Mouse (Mus musculus) frontal cortex, adult 2 months (tissue): ENCODE measurements around the gene Vmn1r45. TPM values are rescaled to one million over a fixed set of nuclear protein-coding genes. Genes with fewer than 3 reads are reported as not detected.
"Not testable (repeated sequence)": the region's sequence is repeated elsewhere in the genome, so short reads cannot be mapped to it uniquely, and the experiment has no call there.

Source experiments
- DNase-seq, 2 experiments: peaks; one replicate each; pipeline ENCODE4 v3.0.0; 2022; ENCODE audit warnings: low spot score in 1 of 2; ENCODE audit errors: extremely low spot score in 1 of 2
- polyA plus RNA-seq: library from polyadenylated mRNA; depleted of rRNA; stranded (reverse); fragments of >200 nt; gene quantifications from 2 replicates; pipeline ENCODE4 v1.2.3, GENCODE M21; 2012; rRNA removed

Vmn1r45 gene
- not detected in 2 replicates for polyA plus RNA-seq

DNA sequence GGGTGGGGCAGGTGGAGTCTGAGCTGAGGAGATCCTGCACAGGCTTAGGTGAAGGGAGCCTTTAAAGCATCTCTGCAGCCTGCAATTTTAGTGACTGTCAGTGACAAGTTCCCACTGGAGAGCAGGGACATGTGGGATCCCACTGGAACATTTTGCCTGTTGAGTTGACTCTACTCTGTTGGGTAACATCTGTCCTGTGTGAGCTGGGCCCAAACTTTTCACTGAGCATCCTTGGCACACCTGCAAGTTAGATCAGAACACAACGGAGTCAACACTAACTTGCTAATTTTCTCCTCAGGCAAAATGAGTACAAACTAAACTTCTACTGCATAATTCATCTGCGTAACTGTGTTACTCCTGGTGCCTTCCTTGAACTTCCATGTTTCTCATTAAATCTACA lies at the start of gene Vmn1r45:
Gene Vmn1r45, minus strand, starts transcription at position 101 of the 400 bp plus-strand sequence.
- not testable (repeated sequence) for DNase-seq

DNA sequence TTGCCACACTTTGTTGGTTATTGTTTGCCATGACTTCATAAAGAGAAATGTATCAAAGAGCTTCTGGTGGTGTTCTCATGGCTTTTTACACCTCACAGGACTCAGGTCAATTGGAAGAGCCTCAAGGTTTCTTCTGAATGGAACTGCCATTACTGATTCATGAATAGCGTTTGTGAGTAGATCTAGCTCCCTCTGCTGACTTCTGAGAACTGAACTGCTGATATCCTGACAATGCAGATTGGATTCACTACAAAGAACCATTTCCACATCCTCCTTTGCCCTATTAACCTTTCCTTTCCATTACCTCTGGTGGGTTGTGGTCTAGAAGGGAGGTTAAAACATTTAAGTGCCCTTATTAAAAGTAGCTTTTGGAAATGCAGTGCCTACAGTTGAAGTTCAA lies 45.6 kb upstream of the Vmn1r45 start:
- DNase-seq = no peak

- DNase-seq = no peak
Observed at GRCm38 (mm10) chr6:89969013-89969412, 28.6 kb upstream of the Vmn1r45 start, which contains the start of gene Vmn1r46. TSS of gene Vmn1r46 (plus strand) at chr6:89969313.

DNA sequence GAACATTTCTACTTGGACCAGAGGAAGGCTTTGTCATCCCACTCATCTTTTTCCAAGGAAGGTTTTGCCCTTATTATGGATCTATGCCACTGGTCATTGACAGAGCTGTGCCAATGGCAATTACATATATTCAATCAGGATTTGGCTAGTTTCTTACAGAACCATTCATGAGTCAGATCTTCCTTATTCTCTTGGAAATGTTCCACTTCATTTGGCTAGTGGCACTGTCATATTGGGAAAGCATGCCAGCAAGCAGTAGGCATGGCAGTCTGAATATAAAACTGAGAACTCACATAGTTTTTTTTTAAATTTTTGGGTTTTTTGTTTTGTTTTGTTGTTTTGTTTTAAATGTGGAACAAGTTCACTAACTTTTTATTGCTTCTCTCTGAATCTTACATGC lies 25.9 kb upstream of the Vmn1r45 start:
- DNase-seq = peak in 1 of 2 experiments; percentile 4

DNA sequence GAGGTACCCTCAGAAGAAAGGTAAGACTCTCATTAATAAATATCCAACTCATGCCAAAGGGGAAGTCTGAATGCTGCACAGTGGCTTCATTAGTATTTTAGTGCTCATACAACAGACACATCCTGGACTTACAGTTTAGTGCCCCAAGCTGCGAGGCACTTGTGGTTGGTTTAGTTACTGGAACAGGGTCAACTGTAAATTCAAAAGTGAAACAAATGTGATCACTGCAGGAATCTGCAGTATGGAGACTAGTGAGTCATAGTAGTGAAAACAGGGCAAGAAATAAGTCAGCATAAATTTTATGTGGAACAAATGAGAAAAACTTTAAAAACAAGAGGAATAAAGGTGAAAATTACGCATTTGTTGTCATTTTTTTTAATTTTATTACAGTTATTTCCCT lies 13.2 kb upstream of the Vmn1r45 start:
- no peak for DNase-seq

DNA sequence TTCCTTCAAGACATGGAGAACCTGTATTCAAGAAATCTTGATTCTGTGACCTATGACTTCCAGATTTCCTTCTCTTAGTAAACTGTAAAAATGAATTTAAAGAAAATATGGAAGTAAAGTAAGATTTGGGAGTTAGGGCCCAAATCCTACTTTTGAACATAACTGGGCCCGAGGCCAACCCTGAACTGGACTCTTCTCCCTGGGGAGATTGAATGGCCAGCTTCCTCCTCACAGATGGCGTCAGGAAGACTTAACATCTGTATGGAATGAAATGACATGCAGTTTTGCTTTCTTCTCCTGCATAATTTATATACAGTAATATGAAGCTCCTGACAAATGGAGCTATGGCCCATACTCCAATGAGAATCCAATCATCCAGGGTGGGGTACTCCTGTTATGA lies 528 bp upstream of the Vmn1r45 start:
- DNase-seq = no peak

DNA sequence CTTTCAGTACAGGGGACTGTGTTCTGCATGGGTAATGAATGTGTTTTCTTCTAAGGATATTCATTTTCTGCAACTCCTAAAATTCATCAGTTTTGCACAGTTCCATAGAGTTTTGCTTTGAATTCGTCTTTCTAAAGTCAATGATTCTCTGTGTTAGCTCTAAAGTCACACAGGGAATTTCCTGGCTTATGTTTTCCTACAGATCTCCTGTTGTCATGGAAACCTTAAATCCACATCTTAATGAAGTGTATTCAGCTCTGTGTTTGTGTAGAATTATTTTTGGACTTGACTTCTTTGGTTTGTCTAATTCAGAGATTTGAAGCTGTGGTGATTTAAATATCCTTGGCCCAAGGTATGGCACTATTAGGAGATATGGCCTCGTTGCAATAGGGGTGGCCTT lies 56.6 kb downstream of the Vmn1r45 start:
- DNase-seq = peak in 1 of 2 experiments; percentile 12

DNA sequence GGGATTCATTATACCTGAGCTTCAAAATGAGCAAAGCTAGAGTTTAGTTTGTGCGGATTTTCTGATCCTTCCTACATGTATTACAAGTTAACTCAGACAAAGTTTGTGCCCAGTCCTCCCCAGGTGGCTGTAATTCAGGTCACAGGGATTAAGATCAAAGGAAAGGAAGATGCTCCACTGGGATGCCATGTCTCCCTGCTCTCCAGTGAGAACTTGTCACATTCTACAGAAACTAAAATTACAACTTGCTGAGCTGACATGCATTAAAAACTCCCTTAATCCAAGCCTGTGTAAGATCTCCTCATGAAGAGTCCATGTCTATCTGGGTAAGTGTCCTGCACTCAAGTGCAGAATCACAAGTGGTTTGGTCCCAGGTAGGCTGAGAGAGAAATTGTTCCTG lies 57.0 kb downstream of the Vmn1r45 start, which contains the start of gene Vmn1r44:
Gene Vmn1r44, plus strand, starts transcription at position 301 of the 400 bp plus-strand sequence.
- DNase-seq = no peak

Other genes with a start within 250 kb of the Vmn1r45 start
- gene Vmn1r40, start 233.1 kb downstream of the Vmn1r45 start, polyA plus RNA-seq = not detected in 2 replicates
- not detected in 2 replicates for gene Vmn1r41, start 199.8 kb downstream of the Vmn1r45 start, polyA plus RNA-seq
- not detected in 2 replicates for gene Vmn1r42, start 64.2 kb downstream of the Vmn1r45 start, polyA plus RNA-seq
- gene Vmn1r43, start 64.2 kb downstream of the Vmn1r45 start, polyA plus RNA-seq = not detected in 2 replicates
- gene Vmn1r44, start 56.9 kb downstream of the Vmn1r45 start, polyA plus RNA-seq = not detected in 2 replicates
- gene Vmn1r46, start 28.7 kb upstream of the Vmn1r45 start, polyA plus RNA-seq = not detected in 2 replicates
- not detected in 2 replicates for gene Vmn1r47, start 75.5 kb upstream of the Vmn1r45 start, polyA plus RNA-seq
- not detected in 2 replicates for gene Vmn1r48, start 96.2 kb upstream of the Vmn1r45 start, polyA plus RNA-seq
- not detected in 2 replicates for gene Vmn1r49, start 137.9 kb upstream of the Vmn1r45 start, polyA plus RNA-seq
- not detected in 2 replicates for gene Vmn1r50, start 160.8 kb upstream of the Vmn1r45 start, polyA plus RNA-seq
- not detected in 2 replicates for gene Vmn1r51, start 182.0 kb upstream of the Vmn1r45 start, polyA plus RNA-seq
- gene Vmn1r52, start 234.2 kb upstream of the Vmn1r45 start, polyA plus RNA-seq = not detected in 2 replicates